Mouse (Mus musculus): ENCODE measurements around the gene Fiz1. TPM values are rescaled to one million over a fixed set of nuclear protein-coding genes. Genes with fewer than 3 reads are reported as not detected.
"Not testable (repeated sequence)": the region's sequence is repeated elsewhere in the genome, so short reads cannot be mapped to it uniquely, and the experiment has no call there.

The Fiz1 gene
- total RNA-seq, 2 experiments from 2014 or later = 39.6 to 40.5 TPM

GRCm38 (mm10) chr7:5038109-5038732 is 23.7 kb upstream of the Fiz1 start, which contains the start of gene Zfp784:
Gene Zfp784, minus strand, starts transcription at chr7:5038446.
- DNase-seq (ENCODE audit: low spot score in 2 of 2) = peak; percentile 89

GRCm38 (mm10) chr7:5037467-5037866 is 23.0 kb upstream of the Fiz1 start:
- DNase-seq (ENCODE audit: low spot score in 2 of 2) = no peak

DNA sequence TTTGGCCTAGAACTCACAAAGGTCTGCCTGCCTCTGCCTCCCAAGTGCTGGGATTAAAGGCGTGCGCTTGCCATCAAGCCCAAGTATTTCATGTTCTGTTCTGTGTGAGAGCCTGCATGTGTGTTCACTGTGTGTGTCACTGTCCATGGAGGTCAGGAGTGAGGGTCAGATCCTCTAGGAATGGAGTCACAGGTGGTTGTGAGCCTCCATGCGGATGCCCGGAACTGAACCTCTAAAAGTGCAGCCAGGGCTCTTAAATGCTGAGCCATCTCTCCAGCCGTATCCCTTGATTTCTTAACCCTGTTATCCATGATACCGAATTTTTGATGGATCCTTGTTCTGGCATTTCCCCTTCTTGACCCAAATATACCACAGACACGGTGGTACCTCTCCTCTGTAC is 22.5 kb upstream of the Fiz1 start:
- DNase-seq (ENCODE audit: low spot score in 2 of 2) = no peak

GRCm38 (mm10) chr7:5036136-5036535 is 21.6 kb upstream of the Fiz1 start:
- DNase-seq (ENCODE audit: low spot score in 2 of 2) = no peak

DNA sequence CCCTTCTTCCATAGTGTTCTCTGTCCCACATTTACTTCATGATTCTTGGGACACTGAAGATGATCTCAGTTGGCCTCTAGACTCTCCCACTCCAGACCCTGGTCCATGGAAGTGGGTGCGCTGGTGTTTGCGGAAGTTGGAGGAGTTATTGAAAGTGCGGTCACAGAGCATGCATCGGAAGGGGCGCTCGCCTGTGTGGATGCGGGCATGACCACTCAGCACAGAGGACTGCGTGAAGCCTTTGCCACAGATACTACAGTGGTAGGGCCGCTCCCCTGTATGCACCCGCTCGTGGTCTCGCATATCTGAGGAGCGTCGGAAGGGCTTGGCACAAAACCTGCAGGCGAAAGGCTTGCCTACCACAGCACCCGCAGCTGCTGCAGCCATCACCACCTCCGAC is 21.1 kb upstream of the Fiz1 start:
- no peak for DNase-seq (ENCODE audit: low spot score in 2 of 2)

- no peak for DNase-seq (ENCODE audit: low spot score in 2 of 2)
Measured at GRCm38 (mm10) chr7:5033818-5034217, 19.3 kb upstream of the Fiz1 start, which contains the start of gene 4632433K11Rik. Gene 4632433K11Rik, plus strand, starts transcription at chr7:5034118.

DNA sequence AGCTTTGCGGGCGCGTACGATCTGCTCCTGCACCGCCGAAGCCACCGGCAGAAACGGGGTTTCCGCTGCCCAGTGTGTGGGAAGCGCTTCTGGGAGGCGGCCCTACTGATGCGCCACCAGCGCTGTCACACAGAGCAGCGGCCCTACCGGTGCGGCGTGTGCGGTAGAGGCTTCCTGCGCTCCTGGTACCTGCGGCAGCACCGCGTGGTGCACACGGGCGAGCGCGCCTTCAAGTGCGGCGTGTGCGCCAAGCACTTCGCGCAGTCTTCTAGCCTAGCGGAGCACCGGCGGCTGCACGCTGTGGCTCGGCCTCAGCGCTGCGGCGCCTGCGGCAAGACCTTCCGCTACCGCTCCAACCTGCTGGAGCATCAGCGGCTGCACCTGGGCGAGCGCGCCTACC is 17.0 kb upstream of the Fiz1 start:
- DNase-seq (ENCODE audit: low spot score in 2 of 2) = no peak

DNA sequence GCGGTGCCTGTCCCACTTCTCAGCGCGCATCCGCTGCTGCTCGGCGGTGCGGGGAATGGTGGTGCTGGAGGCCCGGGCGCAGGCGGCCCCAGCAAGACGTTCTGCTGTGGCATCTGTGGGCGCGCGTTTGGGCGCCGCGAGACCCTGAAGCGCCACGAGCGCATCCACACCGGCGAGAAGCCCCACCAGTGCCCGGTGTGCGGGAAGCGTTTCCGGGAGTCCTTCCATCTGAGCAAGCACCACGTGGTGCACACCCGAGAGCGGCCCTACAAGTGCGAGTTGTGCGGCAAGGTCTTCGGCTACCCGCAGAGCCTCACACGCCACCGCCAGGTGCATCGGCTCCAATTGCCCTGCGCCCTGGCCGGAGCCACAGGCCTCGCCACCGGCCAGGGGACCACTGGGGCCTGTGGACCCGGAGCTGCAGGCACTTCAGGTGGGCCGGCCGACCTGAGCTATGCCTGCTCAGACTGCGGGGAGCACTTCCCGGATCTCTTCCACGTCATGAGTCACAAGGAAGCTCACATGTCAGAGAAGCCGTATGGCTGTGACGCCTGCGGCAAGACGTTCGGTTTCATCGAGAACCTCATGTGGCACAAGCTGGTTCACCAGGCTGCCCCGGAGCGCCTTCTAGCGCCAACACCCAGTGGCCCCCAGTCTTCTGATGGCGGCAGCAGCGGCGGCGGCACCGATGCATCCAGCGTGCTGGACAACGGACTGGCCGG is 16.2 kb upstream of the Fiz1 start:
- no peak for DNase-seq (ENCODE audit: low spot score in 2 of 2)

- no peak for DNase-seq (ENCODE audit: low spot score in 2 of 2)
Measured at GRCm38 (mm10) chr7:5029946-5030345, 15.4 kb upstream of the Fiz1 start.

- no peak for DNase-seq (ENCODE audit: low spot score in 2 of 2)
Measured at GRCm38 (mm10) chr7:5029543-5029942, 15.0 kb upstream of the Fiz1 start.

- no peak for DNase-seq (ENCODE audit: low spot score in 2 of 2)
Measured at GRCm38 (mm10) chr7:5021197-5021596, 6.7 kb upstream of the Fiz1 start.

DNA sequence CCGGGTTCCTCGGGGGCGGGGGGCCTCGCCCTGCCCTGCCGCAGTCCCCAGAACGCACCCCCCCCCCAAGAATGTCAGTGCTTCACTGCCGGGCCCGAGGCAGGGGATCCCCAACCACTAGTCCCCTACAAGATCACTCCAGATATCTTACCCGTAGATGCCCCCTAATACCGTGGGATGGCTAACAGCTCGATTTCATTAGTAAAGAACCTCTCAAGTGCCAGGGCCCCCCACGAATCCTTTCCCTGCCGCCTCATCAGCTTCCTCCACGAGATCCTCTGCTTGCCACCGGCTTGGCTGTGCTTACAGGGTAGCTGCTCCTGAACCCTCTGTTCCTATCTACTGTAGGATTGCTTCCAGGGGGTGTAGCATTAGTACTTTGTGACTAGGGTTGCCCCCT is 6.2 kb upstream of the Fiz1 start:
- DNase-seq (ENCODE audit: low spot score in 2 of 2) = no peak

GRCm38 (mm10) chr7:5020000-5020681 is 5.6 kb upstream of the Fiz1 start, which contains the start of the genes Zfp865 and Ccdc106:
Gene Zfp865, plus strand, starts transcription at chr7:5020376.
Gene Ccdc106, plus strand, starts transcription at chr7:5020553.
- DNase-seq (ENCODE audit: low spot score in 2 of 2) = peak; percentile 97 to 98

DNA sequence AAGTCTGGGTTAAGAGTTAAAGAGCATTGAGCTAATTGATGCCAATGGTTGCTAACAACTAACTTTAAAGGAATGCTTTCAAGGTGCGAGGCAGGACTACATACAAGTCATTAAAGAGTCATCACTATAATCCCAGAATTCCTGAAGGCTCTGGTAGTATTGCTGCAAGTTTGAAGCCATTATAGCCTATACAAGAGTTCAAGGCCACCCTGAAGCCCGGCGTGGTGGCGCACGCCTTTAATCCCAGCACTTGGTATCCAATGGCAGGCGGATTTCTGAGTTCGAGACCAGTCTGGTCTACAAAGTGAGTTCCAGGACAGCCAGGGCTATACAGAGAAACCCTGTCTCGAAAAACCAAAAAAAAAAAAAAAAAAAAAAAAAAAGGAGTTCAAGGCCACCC is 5.1 kb upstream of the Fiz1 start:
- DNase-seq (ENCODE audit: low spot score in 2 of 2) = not testable (repeated sequence)

DNA sequence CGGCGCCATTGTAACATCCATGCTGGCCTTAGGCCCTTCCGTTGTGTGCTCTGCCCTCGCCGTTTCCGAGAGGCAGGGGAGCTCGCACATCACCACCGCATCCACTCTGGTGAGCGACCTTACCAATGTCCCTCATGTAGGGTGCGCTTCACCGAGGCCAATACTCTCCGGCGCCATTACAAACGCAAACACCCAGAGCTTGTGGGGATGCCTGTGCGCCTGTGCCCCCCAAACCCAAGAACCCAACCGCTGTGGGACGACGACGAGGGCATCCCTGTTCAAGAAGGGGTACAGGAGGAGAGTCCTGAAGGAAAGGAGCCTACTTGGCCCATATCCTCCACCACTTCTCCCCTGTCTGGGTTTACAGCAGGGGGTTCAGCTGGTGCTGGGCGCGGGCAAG is 3.4 kb upstream of the Fiz1 start:
- DNase-seq (ENCODE audit: low spot score in 2 of 2) = no peak

- DNase-seq (ENCODE audit: low spot score in 2 of 2) = no peak
Measured at GRCm38 (mm10) chr7:5017352-5017751, 2.9 kb upstream of the Fiz1 start.

DNA sequence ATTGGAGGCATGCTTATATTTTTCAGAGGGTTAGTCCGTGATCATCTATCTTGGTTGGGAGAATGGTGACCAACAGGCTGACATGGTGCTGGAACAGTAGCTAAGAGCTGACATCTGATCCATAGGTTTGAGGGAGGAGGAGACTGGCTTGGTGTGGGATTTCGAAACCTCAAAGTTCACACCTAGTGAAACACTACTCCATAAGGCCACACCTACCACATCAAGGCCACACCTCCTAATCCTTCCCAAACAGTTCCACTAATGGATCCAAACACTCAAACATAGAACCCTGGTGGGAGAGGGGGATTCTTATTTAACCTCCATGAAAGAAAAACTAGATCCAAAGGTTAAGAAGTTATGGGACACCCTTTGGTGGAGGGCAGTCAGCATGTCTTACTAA is 2.4 kb upstream of the Fiz1 start:
- DNase-seq (ENCODE audit: low spot score in 2 of 2) = no peak

DNA sequence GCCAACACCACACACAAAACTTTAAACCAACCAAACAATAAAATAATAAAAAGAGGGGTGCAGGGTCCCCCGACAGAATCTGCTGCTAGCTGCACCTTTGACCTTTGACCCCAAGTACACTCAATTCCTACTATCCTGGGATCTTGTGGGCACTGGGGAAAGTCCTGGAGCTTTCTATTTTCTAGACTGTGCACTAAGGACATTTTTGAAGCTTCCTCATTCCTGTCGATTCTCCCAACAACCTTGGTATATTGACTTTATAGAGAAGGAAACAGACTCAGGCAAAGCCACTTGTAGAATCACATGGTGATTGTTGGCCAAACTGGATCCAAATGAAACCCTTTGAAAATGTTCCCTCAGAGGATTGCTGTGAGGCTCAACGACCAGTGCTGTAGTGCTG is 1.6 kb upstream of the Fiz1 start:
- no peak for DNase-seq (ENCODE audit: low spot score in 2 of 2)

DNA sequence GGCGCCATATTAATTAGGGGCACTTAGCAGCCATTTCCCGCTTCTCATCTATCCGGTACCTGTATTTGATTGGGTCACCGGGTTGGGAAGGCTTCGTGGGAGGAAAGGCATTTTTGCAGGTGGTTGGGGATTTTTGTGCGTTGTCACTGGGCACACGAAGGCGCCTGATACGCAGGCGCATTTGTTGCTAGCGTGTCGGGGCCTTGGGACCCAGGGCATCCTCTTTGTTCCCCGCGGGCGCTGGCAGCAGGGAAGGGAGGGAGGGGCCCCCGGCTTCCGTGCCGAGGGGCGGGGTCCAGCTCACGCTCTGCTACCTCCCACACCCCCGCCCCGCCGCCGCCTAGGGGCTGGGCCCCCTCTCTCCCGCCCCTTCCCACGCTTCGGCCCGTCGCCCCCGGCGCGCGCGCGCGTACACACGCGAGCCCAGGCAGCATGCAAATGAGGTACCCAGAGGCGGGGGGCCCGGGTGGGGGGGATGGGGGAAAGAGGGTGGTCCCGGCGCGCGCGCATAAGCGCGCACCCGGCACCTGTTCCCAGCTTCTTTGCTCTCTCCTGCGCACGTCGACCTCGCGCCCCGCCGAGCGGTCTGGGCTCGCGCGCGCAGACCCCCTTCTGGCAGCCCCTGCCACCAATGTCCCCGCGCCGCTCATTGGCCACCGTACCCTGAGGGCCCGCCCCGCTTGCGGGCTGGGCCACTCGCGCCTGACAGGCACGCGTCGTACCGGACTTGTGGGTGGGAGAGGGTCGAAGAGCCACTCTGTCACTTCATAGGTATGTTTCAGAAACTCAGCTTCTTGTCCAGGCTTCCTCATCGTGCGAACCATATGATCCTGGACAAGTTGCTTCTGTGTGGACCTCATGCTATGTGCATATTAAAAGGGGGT is 863 bp upstream of the Fiz1 start, which contains the start of gene Gm44973:
Gene Gm44973 (plus strand): TSS at position 379 of the 884 bp plus-strand sequence.
- DNase-seq (ENCODE audit: low spot score in 2 of 2) = peak; percentile 84 to 91

GRCm38 (mm10) chr7:5012681-5013513 is 1.6 kb downstream of the Fiz1 start:
- DNase-seq (ENCODE audit: low spot score in 2 of 2) = no peak

Measured in adrenal gland, postnatal 4 days (tissue).